Mouse (Mus musculus) brain, embryonic 14.5 days (tissue): ENCODE measurements around the gene Elmod1. TPM values are rescaled to one million over a fixed set of nuclear protein-coding genes. Genes with fewer than 3 reads are reported as not detected.
"Not testable (repeated sequence)": the region's sequence is repeated elsewhere in the genome, so short reads cannot be mapped to it uniquely, and the experiment has no call there.

Experiments
- DNase-seq: peaks from one replicate; pipeline ENCODE4 v3.0.0-alpha.2; 2011; ENCODE audit warnings: low read depth
- CTCF ChIP-seq: fragments of 200-500 bp; IDR thresholded peaks from 2 replicates; pipeline ENCODE4 v1.5.1; 2012; ENCODE audit warnings: inconsistent platforms, mild to moderate bottlenecking, moderate library complexity, borderline replicate concordance; ENCODE audit not compliant: insufficient read depth, insufficient read length; ENCODE audit errors: extremely low read depth
- POLR2A ChIP-seq: fragments of 200-500 bp; IDR thresholded peaks from 2 replicates; pipeline ENCODE4 v1.6.1; 2012; ENCODE audit warnings: mild to moderate bottlenecking, inconsistent platforms, borderline replicate concordance; ENCODE audit not compliant: poor library complexity, insufficient read depth, insufficient read length, severe bottlenecking; ENCODE audit errors: extremely low read depth
- polyA plus RNA-seq: library from polyadenylated mRNA; depleted of rRNA; stranded (reverse); fragments of >200 nt; gene quantifications from 2 replicates; pipeline ENCODE4 v1.2.3, GENCODE M21; 2012; rRNA removed

The Elmod1 gene
- 55.4 and 55.5 TPM in 2 replicates for polyA plus RNA-seq

DNA sequence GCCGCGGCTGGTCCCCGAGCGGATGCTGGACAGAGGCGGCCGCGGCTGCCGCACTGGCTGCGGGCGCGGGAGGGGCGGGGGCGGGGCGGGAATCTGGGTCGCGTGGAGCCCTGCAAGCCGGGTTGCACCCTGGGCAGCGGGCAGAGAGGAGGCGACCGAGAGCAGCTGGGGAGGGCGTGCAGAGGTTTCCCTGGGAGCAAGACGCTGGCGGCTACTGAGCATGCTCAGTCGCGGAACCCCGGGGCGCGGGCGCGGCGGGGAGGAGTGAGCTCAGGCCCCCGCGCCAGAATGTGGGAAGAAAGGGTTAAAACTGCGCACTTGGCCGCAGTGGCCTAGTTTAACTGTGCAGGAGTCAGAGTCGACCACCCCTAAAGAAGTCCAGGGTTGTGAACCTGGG, at the start of gene Elmod1:
Elmod1 (minus strand) TSS at position 180 of the 397 bp plus-strand sequence.
- TF ChIP-seq POLR2A (no peak), CTCF (peak; percentile 41; the same call in 1 of the 2 replicates)
- peak; percentile 85 for DNase-seq

GRCm38 (mm10) chr9:54022795-54023194, 47.7 kb upstream of the Elmod1 start:
- TF ChIP-seq CTCF = no peak
- TF ChIP-seq POLR2A = no peak
- peak; percentile 20 for DNase-seq

- no peak for DNase-seq
- TF ChIP-seq CTCF = no peak
- no peak for TF ChIP-seq POLR2A
These were observed 19.4 kb upstream of the Elmod1 start for GRCm38 (mm10) chr9:53994528-53994927.

DNA sequence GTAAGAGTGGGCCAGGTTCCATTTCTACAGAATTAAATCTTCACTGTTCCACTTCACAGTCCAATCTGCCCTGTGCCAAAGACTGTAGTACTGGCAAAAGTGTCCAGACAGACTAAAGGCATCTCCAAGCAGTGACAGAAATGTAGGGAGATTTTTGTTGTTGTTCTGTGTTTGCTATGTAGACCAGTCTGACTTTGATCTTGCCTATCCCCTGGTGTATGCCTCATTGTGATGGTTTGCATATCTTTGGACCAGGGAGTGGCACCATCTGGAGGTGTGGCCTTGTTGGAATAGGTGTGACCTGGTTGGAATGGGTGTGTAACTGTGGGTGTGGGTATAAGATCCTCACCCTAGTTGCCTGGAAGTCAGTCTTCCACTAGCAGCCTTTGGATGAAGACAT, 17.5 kb upstream of the Elmod1 start:
- DNase-seq = not testable (repeated sequence)

- TF ChIP-seq POLR2A (no peak), CTCF (peak; percentile 83)
- peak; percentile 84 for DNase-seq
These were observed 15.8 kb upstream of the Elmod1 start for GRCm38 (mm10) chr9:53990921-53991320.

DNA sequence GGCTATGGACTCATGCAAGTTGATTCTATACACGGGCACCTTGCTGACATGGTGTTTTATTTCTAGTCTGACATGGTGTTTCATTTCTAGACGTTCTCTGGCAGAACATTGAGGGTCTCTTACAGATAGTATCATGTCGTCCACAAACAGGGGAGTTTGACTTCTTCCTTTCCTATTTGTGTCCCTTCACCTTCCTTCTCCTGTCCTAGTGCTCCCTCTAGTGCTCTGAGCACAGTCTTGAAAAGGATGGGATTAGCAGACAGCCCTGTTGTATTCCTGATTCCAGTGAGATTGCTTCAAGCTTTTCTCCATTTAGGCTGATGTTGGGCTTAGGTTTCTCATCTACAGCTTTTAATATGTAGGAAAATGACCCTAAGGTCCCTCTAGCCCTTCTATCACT, 11.9 kb upstream of the Elmod1 start:
- TF ChIP-seq POLR2A (no peak), CTCF (peak; percentile 71; the same call in 1 of the 2 replicates)
- DNase-seq = peak; percentile 88

- TF ChIP-seq CTCF = peak; percentile 77
- no peak for TF ChIP-seq POLR2A
- peak; percentile 78 for DNase-seq
These were observed 9.8 kb upstream of the Elmod1 start for GRCm38 (mm10) chr9:53984868-53985267.

- DNase-seq = peak; percentile 68
- no peak for TF ChIP-seq CTCF
- TF ChIP-seq POLR2A = no peak
These were observed 576 bp downstream of the Elmod1 start for GRCm38 (mm10) chr9:53974328-53975121.

GRCm38 (mm10) chr9:53973929-53974327, 1.2 kb downstream of the Elmod1 start:
- TF ChIP-seq CTCF = no peak
- TF ChIP-seq POLR2A = no peak
- DNase-seq = peak; percentile 64

GRCm38 (mm10) chr9:53973241-53973640, 1.9 kb downstream of the Elmod1 start:
- TF ChIP-seq CTCF = no peak
- no peak for TF ChIP-seq POLR2A
- peak; percentile 25 for DNase-seq

DNA sequence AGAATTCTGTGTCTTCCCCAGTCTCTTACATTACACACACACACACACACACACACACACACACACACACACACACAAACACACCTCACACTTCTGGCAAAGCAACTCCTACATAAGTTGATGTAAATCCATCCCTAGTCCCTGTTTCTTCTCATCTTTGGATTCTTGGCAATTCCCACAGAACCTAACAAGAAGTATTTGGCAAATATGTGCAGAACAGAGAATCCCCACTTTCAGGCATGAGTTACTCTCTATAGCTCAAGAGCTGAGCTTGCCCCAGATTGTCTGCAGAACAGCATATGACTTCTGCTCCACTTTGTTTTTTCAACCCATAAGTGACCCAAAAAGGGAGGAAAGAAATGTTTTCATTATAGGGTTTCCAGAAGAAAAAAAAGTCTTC, 2.7 kb downstream of the Elmod1 start:
- TF ChIP-seq CTCF (no peak), POLR2A (no peak)
- peak; percentile 25 for DNase-seq
